In genomic region chr1:132200562-132201510, GRCm38 (mm10) we compare ENCODE assay signal across 9 mouse cellular contexts. TPM values are rescaled to one million over a fixed set of nuclear protein-coding genes. Genes with fewer than 3 reads are reported as not detected.
A peak's percentile ranks its signal among the peaks of the same experiment; 100 is the strongest.
DNase-seq lines count a peak whose midpoint lies in the region; ATAC-seq and TF ChIP-seq lines count a peak whose summit lies in the region.
"Had no signal": no experiment of that assay in that cellular context is flagged by ENCODE, and none has a peak within 500 bp of the region (broad histone marks: within the 10 kb centered on the region; RNA-seq: fewer than 3 reads in every experiment).

No protein-coding gene starts in this region.

- H3K4me1 ChIP-seq in heart, embryonic 15.5 days (replicated peaks) = peaks cover 9% of the 10 kb centered on the region
- no peaks in the 10 kb centered on the region for H3K4me1 ChIP-seq in heart, adult 2 months (ENCODE audit: control insufficient read depth, insufficient read depth, low read length)
- H3K4me1 ChIP-seq in forebrain, embryonic 13.5 days = peaks cover 74% of the 10 kb centered on the region
- H3K4me1 ChIP-seq in olfactory bulb, adult 2 months (ENCODE audit: control insufficient read depth, insufficient read depth, low read length) = peaks cover 73% of the 10 kb centered on the region
- H3K4me1 ChIP-seq in thymus, adult 2 months (replicated peaks; ENCODE audit: control insufficient read depth, insufficient read depth, low read length) = no peaks in the 10 kb centered on the region

- TF ChIP-seq POLR2A in heart, adult 2 months (IDR thresholded peaks at IDR 0.05; ENCODE audit: insufficient read depth, low read depth, low read length) = no peak
- TF ChIP-seq POLR2A in olfactory bulb, adult 2 months (IDR thresholded peaks at IDR 0.05; ENCODE audit: insufficient read depth, low read depth, low read length) = peak; percentile 44
- no peak for TF ChIP-seq POLR2A in thymus, adult 2 months (IDR thresholded peaks at IDR 0.05; ENCODE audit: control insufficient read depth, extremely low read depth, insufficient read depth, low read length, poor library complexity)

- WGBS in heart, embryonic 15.5 days = 33% methylated on average over 11 of the region's 11 CpGs
- WGBS in heart, adult 2 months = 35% methylated on average over 11 of the region's 11 CpGs
- WGBS in forebrain, embryonic 13.5 days = 2% methylated on average over 11 of the region's 11 CpGs
- 13% methylated on average over 11 of the region's 11 CpGs for WGBS in olfactory bulb, adult 2 months
- WGBS in thymus, adult 2 months = 67% methylated on average over 11 of the region's 11 CpGs

- TF ChIP-seq EP300 in heart, adult 2 months (IDR thresholded peaks at IDR 0.05; ENCODE audit: insufficient read depth, low read depth, low read length) = no peak

- H3K79me2 ChIP-seq in heart, adult 2 months (replicated peaks; ENCODE audit: control insufficient read depth, insufficient read depth, low read length) = no peaks in the 10 kb centered on the region

- intact Hi-C loops in heart, adult 2 months (cut with DNase I) = no loop called here
- intact Hi-C loops in left cerebral cortex, postnatal 25 days (cut with DNase I) = no loop called here

- H3K9me3 ChIP-seq in heart, embryonic 15.5 days (replicated peaks) = no peaks in the 10 kb centered on the region
- H3K9me3 ChIP-seq in forebrain, embryonic 13.5 days (replicated peaks) = no peaks in the 10 kb centered on the region

- H3K4me2 ChIP-seq in heart, embryonic 15.5 days = peak overlapping the region; percentile 34
- H3K4me2 ChIP-seq in forebrain, embryonic 13.5 days = peak overlapping the region; percentile 55

- H3K9ac ChIP-seq in heart, embryonic 15.5 days = no peak overlapping the region
- no peak overlapping the region for H3K9ac ChIP-seq in heart, adult 2 months (ENCODE audit: low read depth, low read length)
- peak overlapping the region; percentile 58 for H3K9ac ChIP-seq in forebrain, embryonic 13.5 days

- H3K36me3 ChIP-seq in heart, embryonic 15.5 days = no peaks in the 10 kb centered on the region
- no peaks in the 10 kb centered on the region for H3K36me3 ChIP-seq in heart, adult 2 months (ENCODE audit: control insufficient read depth, insufficient read depth, low read length)
- peaks cover 7% of the 10 kb centered on the region; the same call in 1 of the 2 replicates for H3K36me3 ChIP-seq in forebrain, embryonic 13.5 days (ENCODE audit: poor library complexity, severe bottlenecking)
- H3K36me3 ChIP-seq in thymus, adult 2 months (ENCODE audit: control insufficient read depth, insufficient read depth, low read length) = no peaks in the 10 kb centered on the region

- 0 out of 2 replicates have a peak overlapping the region, but pooled peaks have one; percentile 2 for H3K4me3 ChIP-seq in heart, embryonic 15.5 days
- H3K4me3 ChIP-seq in heart, adult 2 months = no peak overlapping the region
- H3K4me3 ChIP-seq in forebrain, embryonic 13.5 days = peak overlapping the region; percentile 35
- H3K4me3 ChIP-seq in olfactory bulb, adult 2 months (ENCODE audit: insufficient read depth, low read depth, low read length) = peak overlapping the region; percentile 64
- H3K4me3 ChIP-seq in thymus, adult 2 months (ENCODE audit: control insufficient read depth, insufficient read depth, low read length) = no peak overlapping the region

- TF ChIP-seq CTCF in heart, adult 2 months (IDR thresholded peaks at IDR 0.05) = no peak
- no peak for TF ChIP-seq CTCF in olfactory bulb, adult 2 months (IDR thresholded peaks at IDR 0.05; ENCODE audit: insufficient read depth, low read depth, low read length)
- no peak for TF ChIP-seq CTCF in thymus, adult 2 months (IDR thresholded peaks at IDR 0.05; ENCODE audit: borderline replicate concordance, control insufficient read depth, extremely low read depth, insufficient read depth, low read length, poor library complexity)

- no peak; the same call in 1 of the 2 replicates for ATAC-seq in heart, embryonic 15.5 days (replicated peaks; ENCODE audit: insufficient number of reproducible peaks, insufficient read depth, low FRiP score, low read depth)
- peak; percentile 93 for ATAC-seq in forebrain, embryonic 13.5 days

- DNase-seq in heart, adult 2 months = no peak
- peak; percentile 65 for DNase-seq in cerebellum, adult 11 months
- peak; percentile 69 to 94 for DNase-seq in left cerebral cortex, postnatal 25 days (ENCODE audit: low spot score in 2 of 2)
- no peak for DNase-seq in c-Kit-positive CD71-positive TER-119-positive erythroid progenitor cells, embryonic 14.5 days (ENCODE audit: low spot score)
- no peak for DNase-seq in thymus, adult 2 months

- peaks cover 59% of the 10 kb centered on the region for H3K27me3 ChIP-seq in heart, embryonic 15.5 days
- H3K27me3 ChIP-seq in heart, adult 2 months (ENCODE audit: control insufficient read depth, insufficient read depth, low read length) = peaks cover 3% of the 10 kb centered on the region; the same call in 1 of the 2 replicates
- H3K27me3 ChIP-seq in forebrain, embryonic 13.5 days = no peaks in the 10 kb centered on the region
- H3K27me3 ChIP-seq in thymus, adult 2 months (ENCODE audit: control insufficient read depth, insufficient read depth, low read length) = no peaks in the 10 kb centered on the region

- no peak overlapping the region for H3K27ac ChIP-seq in heart, embryonic 15.5 days
- no peak overlapping the region for H3K27ac ChIP-seq in heart, adult 2 months
- peak overlapping the region; percentile 80 for H3K27ac ChIP-seq in forebrain, embryonic 13.5 days
- peak overlapping the region; percentile 91 for H3K27ac ChIP-seq in olfactory bulb, adult 2 months (ENCODE audit: insufficient read depth, low read depth, low read length)
- H3K27ac ChIP-seq in thymus, adult 2 months (ENCODE audit: control insufficient read depth, insufficient read depth, low read length) = no peak overlapping the region

RNA-seq across cellular contexts. Expression of gene AC124108.1, which starts 9.6 kb away (rescaled TPM):
- polyA plus RNA-seq in heart, embryonic 15.5 days (2015; fragmentation: Nextera tagmentation; extraction: Ambion mirVana) = 0.04 TPM in 1 of 2 replicates, not detected in the other
- under 1 TPM in 1 of 2 experiments, not detected in 1; 0.05 TPM for total RNA-seq in heart, adult 2 months (2021)
- 0.06 TPM in 1 of 2 replicates, not detected in the other for polyA plus RNA-seq in heart, adult 2 months (2012; rRNA removed)
- polyA plus RNA-seq in forebrain, embryonic 13.5 days (2015; fragmentation: Nextera tagmentation; extraction: Ambion mirVana) = 3.4 and 3.9 TPM in 2 replicates
- total RNA-seq in left cerebral cortex, postnatal 25 days (2021) = 1 to 10 TPM; 4.7 to 5.8 TPM
- polyA plus RNA-seq in olfactory bulb, adult 2 months (2012; ENCODE audit: insufficient read depth, insufficient read length, low replicate concordance, missing spikeins) = not detected in 2 replicates
- 0.03 TPM in 1 of 2 replicates, not detected in the other for polyA plus RNA-seq in thymus, adult 2 months (2012; rRNA removed)
- total RNA-seq: hematopoietic stem cell, adult 5-6 weeks had no signal

RNA-seq across cellular contexts. Expression of gene Lemd1, which starts 9.6 kb away (rescaled TPM):
- not detected in 2 replicates for polyA plus RNA-seq in heart, embryonic 15.5 days (2015; fragmentation: Nextera tagmentation; extraction: Ambion mirVana)
- total RNA-seq in heart, adult 2 months (2021) = not detected
- polyA plus RNA-seq in heart, adult 2 months (2012; rRNA removed) = 0.20 TPM in 1 of 2 replicates, not detected in the other
- 14.3 and 17.0 TPM in 2 replicates for polyA plus RNA-seq in forebrain, embryonic 13.5 days (2015; fragmentation: Nextera tagmentation; extraction: Ambion mirVana)
- total RNA-seq in left cerebral cortex, postnatal 25 days (2021) = 1 to 10 TPM; 4.2 to 7.3 TPM
- not detected in 2 replicates for polyA plus RNA-seq in olfactory bulb, adult 2 months (2012; ENCODE audit: insufficient read depth, insufficient read length, low replicate concordance, missing spikeins)
- polyA plus RNA-seq in thymus, adult 2 months (2012; rRNA removed) = not detected in 2 replicates
- total RNA-seq: hematopoietic stem cell, adult 5-6 weeks had no signal

RNA-seq across cellular contexts. Expression of gene Gm10188, which starts 28.7 kb away (rescaled TPM):
- not detected in 2 replicates for polyA plus RNA-seq in heart, embryonic 15.5 days (2015; fragmentation: Nextera tagmentation; extraction: Ambion mirVana)
- not detected for total RNA-seq in heart, adult 2 months (2021)
- not detected in 2 replicates for polyA plus RNA-seq in heart, adult 2 months (2012; rRNA removed)
- polyA plus RNA-seq in forebrain, embryonic 13.5 days (2015; fragmentation: Nextera tagmentation; extraction: Ambion mirVana) = 1.0 and 1.1 TPM in 2 replicates
- total RNA-seq in left cerebral cortex, postnatal 25 days (2021) = not detected
- polyA plus RNA-seq in olfactory bulb, adult 2 months (2012; ENCODE audit: insufficient read depth, insufficient read length, low replicate concordance, missing spikeins) = not detected in 2 replicates
- not detected in 2 replicates for polyA plus RNA-seq in thymus, adult 2 months (2012; rRNA removed)
- total RNA-seq: hematopoietic stem cell, adult 5-6 weeks had no signal

Comparison
In these comparisons a context has a peak if more than half of its experiments do, and no peak if none do; other contexts are left out.
1. H3K4me3 ChIP-seq: peak in heart, embryonic 15.5 days (single experiment), forebrain, embryonic 13.5 days (single experiment) and olfactory bulb, adult 2 months (single experiment); none in heart, adult 2 months (single experiment) and thymus, adult 2 months (single experiment).
2. H3K27ac ChIP-seq: peak in forebrain, embryonic 13.5 days (single experiment) and olfactory bulb, adult 2 months (single experiment); none in heart, embryonic 15.5 days (single experiment), heart, adult 2 months (single experiment) and thymus, adult 2 months (single experiment).
3. DNase-seq: peak in cerebellum, adult 11 months (single experiment) and left cerebral cortex, postnatal 25 days (2 of 2); none in heart, adult 2 months (0 of 2), c-Kit-positive CD71-positive TER-119-positive erythroid progenitor cells, embryonic 14.5 days (single experiment) and thymus, adult 2 months (single experiment).
4. RNA of gene Lemd1, which starts 9.6 kb away (polyA plus RNA-seq): 14.3 to 17.0 TPM in forebrain, embryonic 13.5 days; 0.20 TPM in heart, adult 2 months, not detected in heart, embryonic 15.5 days, not detected in olfactory bulb, adult 2 months and not detected in thymus, adult 2 months; every median in the first group is over 10 times any median in the second.